29 mouse cellular contexts compared by ENCODE assay signal in the genomic region with DNA sequence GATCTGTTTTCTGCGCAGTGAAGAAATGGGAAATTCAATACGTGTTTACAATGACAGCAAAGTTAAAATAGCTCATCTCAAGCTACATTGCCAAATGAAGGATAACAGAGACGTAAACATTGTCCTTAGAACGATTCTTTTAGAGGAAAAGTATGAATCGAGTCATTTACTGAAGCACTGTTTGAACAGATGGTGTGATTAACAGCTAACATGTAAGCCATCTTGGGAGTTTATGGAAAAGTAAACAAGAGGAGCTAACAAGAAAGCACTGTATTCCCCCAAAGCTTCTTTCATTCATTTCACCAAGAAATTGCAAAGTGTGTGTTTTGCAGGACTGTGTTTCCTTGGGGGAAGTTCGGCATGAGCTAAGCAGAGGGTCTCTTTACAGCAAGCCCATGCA. TPM values are rescaled to one million over a fixed set of nuclear protein-coding genes. Genes with fewer than 3 reads are reported as not detected.
"Had no signal": no experiment of that assay in that cellular context is flagged by ENCODE, and none has a peak within 500 bp of the region (broad histone marks: within the 10 kb centered on the region; RNA-seq: fewer than 3 reads in every experiment).

No protein-coding gene starts in this region.

RNA-seq across cellular contexts. Expression of gene Olfr1324, which starts 42.0 kb away (rescaled TPM):
- total RNA-seq: common myeloid progenitor, adult 5-6 weeks; gastrocnemius, adult 18-20 months; gastrocnemius, adult 2 months; gastrocnemius, adult 8-10 months; gastrocnemius, postnatal 10 days; gastrocnemius, postnatal 14 days; gastrocnemius, postnatal 25 days; gastrocnemius, postnatal 36 days; gastrocnemius, postnatal 4 days; granulocyte monocyte progenitor cell, adult 5-6 weeks; heart, adult 18-20 months; heart, adult 2 months; heart, adult 8-10 months had no signal
- polyA plus RNA-seq: cerebellum, adult 2 months; cortical plate, adult 2 months; embryonic facial prominence, embryonic 10.5 days; embryonic facial prominence, embryonic 11.5 days; embryonic facial prominence, embryonic 12.5 days; embryonic facial prominence, embryonic 13.5 days; embryonic facial prominence, embryonic 14.5 days; erythroblast, embryonic 14.5 days; forebrain, embryonic 10.5 days; forebrain, embryonic 11.5 days; forebrain, embryonic 12.5 days; forebrain, embryonic 13.5 days; forebrain, embryonic 14.5 days; forebrain, embryonic 15.5 days; frontal cortex, adult 2 months; gonadal fat pad, adult 2 months; heart, adult 2 months had no signal
